Mouse (Mus musculus): ENCODE data around the gene Tectb. TPM values are rescaled to one million over a fixed set of nuclear protein-coding genes. Genes with fewer than 3 reads are reported as not detected.

Gene Tectb
- polyA plus RNA-seq, 1 experiment: not detected

GRCm38 (mm10) chr19:55217365-55217764 lies 36.8 kb downstream of the Tectb start:
- H3K4me1 ChIP-seq (ENCODE audit: control insufficient read depth, insufficient read depth, low read length): no peaks in the 10 kb centered on the region
- no peak for TF ChIP-seq POLR2A (IDR thresholded peaks at IDR 0.05; ENCODE audit: low read depth, low read length)
- TF ChIP-seq CTCF (IDR thresholded peaks at IDR 0.05; ENCODE audit: borderline replicate concordance, insufficient read depth, low read length): no peak
- no peak overlapping the region for H3K27ac ChIP-seq (ENCODE audit: insufficient read depth, low read length)
- H3K4me3 ChIP-seq (ENCODE audit: insufficient read depth, low read length): no peak overlapping the region

GRCm38 (mm10) chr19:55218192-55218739 lies 37.7 kb downstream of the Tectb start:
- peak overlapping the region; percentile 20; the same call in 1 of the 2 replicates for H3K4me3 ChIP-seq (ENCODE audit: insufficient read depth, low read length)
- TF ChIP-seq POLR2A (IDR thresholded peaks at IDR 0.05; ENCODE audit: low read depth, low read length) (no peak), CTCF (IDR thresholded peaks at IDR 0.05; ENCODE audit: borderline replicate concordance, insufficient read depth, low read length) (peak; percentile 78)
- H3K4me1 ChIP-seq (ENCODE audit: control insufficient read depth, insufficient read depth, low read length): no peaks in the 10 kb centered on the region
- no peak overlapping the region for H3K27ac ChIP-seq (ENCODE audit: insufficient read depth, low read length)

GRCm38 (mm10) chr19:55218741-55219221 lies 38.2 kb downstream of the Tectb start:
- H3K4me1 ChIP-seq (ENCODE audit: control insufficient read depth, insufficient read depth, low read length): no peaks in the 10 kb centered on the region
- no peak overlapping the region for H3K27ac ChIP-seq (ENCODE audit: insufficient read depth, low read length)
- no peak overlapping the region for H3K4me3 ChIP-seq (ENCODE audit: insufficient read depth, low read length)
- TF ChIP-seq POLR2A (IDR thresholded peaks at IDR 0.05; ENCODE audit: low read depth, low read length): no peak
- no peak for TF ChIP-seq CTCF (IDR thresholded peaks at IDR 0.05; ENCODE audit: borderline replicate concordance, insufficient read depth, low read length)

GRCm38 (mm10) chr19:55219359-55219758 lies 38.8 kb downstream of the Tectb start:
- no peaks in the 10 kb centered on the region for H3K4me1 ChIP-seq (ENCODE audit: control insufficient read depth, insufficient read depth, low read length)
- H3K4me3 ChIP-seq (ENCODE audit: insufficient read depth, low read length): no peak overlapping the region
- no peak overlapping the region for H3K27ac ChIP-seq (ENCODE audit: insufficient read depth, low read length)
- no peak for TF ChIP-seq CTCF (IDR thresholded peaks at IDR 0.05; ENCODE audit: borderline replicate concordance, insufficient read depth, low read length)
- TF ChIP-seq POLR2A (IDR thresholded peaks at IDR 0.05; ENCODE audit: low read depth, low read length): no peak

GRCm38 (mm10) chr19:55221208-55221607 lies 40.7 kb downstream of the Tectb start:
- no peak for TF ChIP-seq CTCF (IDR thresholded peaks at IDR 0.05; ENCODE audit: borderline replicate concordance, insufficient read depth, low read length)
- TF ChIP-seq POLR2A (IDR thresholded peaks at IDR 0.05; ENCODE audit: low read depth, low read length): no peak
- H3K4me3 ChIP-seq (ENCODE audit: insufficient read depth, low read length): no peak overlapping the region
- no peak overlapping the region for H3K27ac ChIP-seq (ENCODE audit: insufficient read depth, low read length)
- H3K4me1 ChIP-seq (ENCODE audit: control insufficient read depth, insufficient read depth, low read length): no peaks in the 10 kb centered on the region

- Histone ChIP-seq H3K4me1 (ENCODE audit: control insufficient read depth, insufficient read depth, low read length) (no peaks in the 10 kb centered on the region), H3K27ac (ENCODE audit: insufficient read depth, low read length) (no peak overlapping the region), H3K4me3 (ENCODE audit: insufficient read depth, low read length) (no peak overlapping the region)
- no peak for TF ChIP-seq POLR2A (IDR thresholded peaks at IDR 0.05; ENCODE audit: low read depth, low read length)
- TF ChIP-seq CTCF (IDR thresholded peaks at IDR 0.05; ENCODE audit: borderline replicate concordance, insufficient read depth, low read length): no peak
Observed at GRCm38 (mm10) chr19:55222268-55222667, 41.7 kb downstream of the Tectb start.

- Histone ChIP-seq H3K4me3 (ENCODE audit: insufficient read depth, low read length) (no peak overlapping the region), H3K27ac (ENCODE audit: insufficient read depth, low read length) (no peak overlapping the region), H3K4me1 (ENCODE audit: control insufficient read depth, insufficient read depth, low read length) (no peaks in the 10 kb centered on the region; the same call in 1 of the 2 replicates)
- TF ChIP-seq CTCF (IDR thresholded peaks at IDR 0.05; ENCODE audit: borderline replicate concordance, insufficient read depth, low read length) (no peak), POLR2A (IDR thresholded peaks at IDR 0.05; ENCODE audit: low read depth, low read length) (no peak)
Observed at GRCm38 (mm10) chr19:55226621-55227020, 46.1 kb downstream of the Tectb start.

GRCm38 (mm10) chr19:55227135-55227534 lies 46.6 kb downstream of the Tectb start:
- no peaks in the 10 kb centered on the region; the same call in 1 of the 2 replicates for H3K4me1 ChIP-seq (ENCODE audit: control insufficient read depth, insufficient read depth, low read length)
- H3K27ac ChIP-seq (ENCODE audit: insufficient read depth, low read length): no peak overlapping the region
- TF ChIP-seq CTCF (IDR thresholded peaks at IDR 0.05; ENCODE audit: borderline replicate concordance, insufficient read depth, low read length) (no peak), POLR2A (IDR thresholded peaks at IDR 0.05; ENCODE audit: low read depth, low read length) (no peak)
- H3K4me3 ChIP-seq (ENCODE audit: insufficient read depth, low read length): no peak overlapping the region

GRCm38 (mm10) chr19:55231081-55231480 lies 50.5 kb downstream of the Tectb start:
- TF ChIP-seq POLR2A (IDR thresholded peaks at IDR 0.05; ENCODE audit: low read depth, low read length): no peak
- TF ChIP-seq CTCF (IDR thresholded peaks at IDR 0.05; ENCODE audit: borderline replicate concordance, insufficient read depth, low read length): no peak
- Histone ChIP-seq H3K4me3 (ENCODE audit: insufficient read depth, low read length) (no peak overlapping the region), H3K27ac (ENCODE audit: insufficient read depth, low read length) (no peak overlapping the region), H3K4me1 (ENCODE audit: control insufficient read depth, insufficient read depth, low read length) (no peaks in the 10 kb centered on the region; the same call in 1 of the 2 replicates)

- no peak overlapping the region for H3K27ac ChIP-seq (ENCODE audit: insufficient read depth, low read length)
- H3K4me1 ChIP-seq (ENCODE audit: control insufficient read depth, insufficient read depth, low read length): no peaks in the 10 kb centered on the region; the same call in 1 of the 2 replicates
- TF ChIP-seq POLR2A (IDR thresholded peaks at IDR 0.05; ENCODE audit: low read depth, low read length) (no peak), CTCF (IDR thresholded peaks at IDR 0.05; ENCODE audit: borderline replicate concordance, insufficient read depth, low read length) (no peak)
- H3K4me3 ChIP-seq (ENCODE audit: insufficient read depth, low read length): no peak overlapping the region
Observed at GRCm38 (mm10) chr19:55232136-55232535, 51.6 kb downstream of the Tectb start.

Data from embryonic fibroblast, embryonic 13.5 days (primary cell).